Mouse (Mus musculus): Measurements from ENCODE around the gene Chfr. TPM values are rescaled to one million over a fixed set of nuclear protein-coding genes. Genes with fewer than 3 reads are reported as not detected.

Gene Chfr
- total RNA-seq, 2 experiments from 2014 or later: 59.7 to 69.1 TPM

- no peak for DNase-seq (ENCODE audit: low spot score in 2 of 2)
- intact Hi-C loops (cut with DNase I): no loop called here
Measured at GRCm38 (mm10) chr5:110204777-110205176, 69.1 kb downstream of the Chfr start.

GRCm38 (mm10) chr5:110211312-110211711, 75.7 kb downstream of the Chfr start:
- DNase-seq (ENCODE audit: low spot score in 2 of 2): no peak
- intact Hi-C loops (cut with DNase I): loop anchor here (5.0 kb wide), 1 partner anchor 46 kb away; no protein-coding TSS in a partner anchor

- intact Hi-C loops (cut with DNase I): no loop called here
- no peak for DNase-seq (ENCODE audit: low spot score in 2 of 2)
Measured at GRCm38 (mm10) chr5:110216780-110217179, 81.1 kb downstream of the Chfr start.

GRCm38 (mm10) chr5:110220331-110220730, 84.7 kb downstream of the Chfr start:
- intact Hi-C loops (cut with DNase I): no loop called here
- no peak for DNase-seq (ENCODE audit: low spot score in 2 of 2)

Other genes with a start within 250 kb of the Chfr start
- gene Gm15446, start 212.4 kb upstream of the Chfr start, total RNA-seq (2021): 10 to 100 TPM; 35.7 to 37.1 TPM
- 10 to 100 TPM; 43.9 to 55.7 TPM for gene Zfp932, start 139.3 kb upstream of the Chfr start, total RNA-seq (2021)
- gene Gm17655, start 63.3 kb upstream of the Chfr start, total RNA-seq (2021): 10 to 100 TPM in 1 of 2 experiments, 1 to 10 TPM in 1; 4.2 to 10.7 TPM
- gene Gm35315, start 41.4 kb upstream of the Chfr start, total RNA-seq (2021): under 1 TPM; 0.42 to 0.53 TPM
- 1 to 10 TPM; 8.6 to 8.7 TPM for gene Plcxd1, start 35.9 kb upstream of the Chfr start, total RNA-seq (2021)
- 10 to 100 TPM; 84.2 to 85.4 TPM for gene Gtpbp6, start 27.6 kb upstream of the Chfr start, total RNA-seq (2021)
- gene Zfp605, start 25.8 kb upstream of the Chfr start, total RNA-seq (2021): 10 to 100 TPM; 15.7 to 17.3 TPM
- 10 to 100 TPM; 38.5 to 44.6 TPM for gene Golga3, start 40.9 kb downstream of the Chfr start, total RNA-seq (2021)
- gene Ankle2, start 95.2 kb downstream of the Chfr start, total RNA-seq (2021): 10 to 100 TPM; 28.7 to 29.5 TPM
- 10 to 100 TPM; 63.9 to 71.6 TPM for gene Pgam5, start 134.1 kb downstream of the Chfr start, total RNA-seq (2021)
- gene Pxmp2, start 150.3 kb downstream of the Chfr start, total RNA-seq (2021): 1 to 10 TPM; 4.7 to 6.2 TPM
- 1 to 10 TPM; 1.3 to 2.5 TPM for gene Pole, start 150.5 kb downstream of the Chfr start, total RNA-seq (2021)
- under 1 TPM; 0.37 to 0.38 TPM for gene P2rx2, start 207.4 kb downstream of the Chfr start, total RNA-seq (2021)
- not detected for gene Lrcol1, start 208.9 kb downstream of the Chfr start, total RNA-seq (2021)

Measured in left cerebral cortex, postnatal 14 days (tissue).